Mouse (Mus musculus): ENCODE measurements around the gene Olah. TPM values are rescaled to one million over a fixed set of nuclear protein-coding genes. Genes with fewer than 3 reads are reported as not detected.

Olah gene
- polyA plus RNA-seq, 1 experiment from 2014 or later = not detected

- Histone ChIP-seq H3K4me1 (ENCODE audit: insufficient read depth) (0 out of 2 replicates have a peak, but pooled peaks cover 6% of the 10 kb centered on the region), H3K4me3 (ENCODE audit: low read depth, low read length) (no peak overlapping the region), H3K9ac (replicated peaks) (no peak overlapping the region), H3K27me3 (ENCODE audit: insufficient read depth, low read length) (peaks cover 11% of the 10 kb centered on the region), H3K4me2 (ENCODE audit: low read depth, low read length) (no peak overlapping the region), H3K36me3 (replicated peaks; ENCODE audit: insufficient read depth, low read length) (no peaks in the 10 kb centered on the region), H3K27ac (ENCODE audit: low read depth) (no peak overlapping the region), H3K9me3 (ENCODE audit: low read length) (no peaks in the 10 kb centered on the region)
- ATAC-seq = no peak
- TF ChIP-seq EP300 (IDR thresholded peaks at IDR 0.05; ENCODE audit: low read depth) (no peak), CTCF (IDR thresholded peaks at IDR 0.05; ENCODE audit: low read depth) (peak; percentile 78)
- DNase-seq = peak; percentile 77
- WGBS (ENCODE audit: insufficient replicate concordance) = 27% methylated on average over 4 of the region's 4 CpGs
These were observed 17.2 kb upstream of the Olah start for GRCm38 (mm10) chr2:3414241-3414640.

GRCm38 (mm10) chr2:3407756-3408155 lies 10.7 kb upstream of the Olah start:
- 46% methylated on average over 7 of the region's 7 CpGs for WGBS (ENCODE audit: insufficient replicate concordance)
- no peak for DNase-seq
- Histone ChIP-seq H3K27me3 (ENCODE audit: insufficient read depth, low read length) (no peaks in the 10 kb centered on the region), H3K9ac (replicated peaks) (no peak overlapping the region), H3K36me3 (replicated peaks; ENCODE audit: insufficient read depth, low read length) (no peaks in the 10 kb centered on the region), H3K27ac (ENCODE audit: low read depth) (no peak overlapping the region), H3K4me3 (ENCODE audit: low read depth, low read length) (no peak overlapping the region), H3K4me2 (ENCODE audit: low read depth, low read length) (no peak overlapping the region), H3K9me3 (ENCODE audit: low read length) (no peaks in the 10 kb centered on the region), H3K4me1 (ENCODE audit: insufficient read depth) (peaks cover 2% of the 10 kb centered on the region; the same call in 1 of the 2 replicates)
- TF ChIP-seq EP300 (IDR thresholded peaks at IDR 0.05; ENCODE audit: low read depth) (no peak), CTCF (IDR thresholded peaks at IDR 0.05; ENCODE audit: low read depth) (no peak)
- no peak for ATAC-seq

DNA sequence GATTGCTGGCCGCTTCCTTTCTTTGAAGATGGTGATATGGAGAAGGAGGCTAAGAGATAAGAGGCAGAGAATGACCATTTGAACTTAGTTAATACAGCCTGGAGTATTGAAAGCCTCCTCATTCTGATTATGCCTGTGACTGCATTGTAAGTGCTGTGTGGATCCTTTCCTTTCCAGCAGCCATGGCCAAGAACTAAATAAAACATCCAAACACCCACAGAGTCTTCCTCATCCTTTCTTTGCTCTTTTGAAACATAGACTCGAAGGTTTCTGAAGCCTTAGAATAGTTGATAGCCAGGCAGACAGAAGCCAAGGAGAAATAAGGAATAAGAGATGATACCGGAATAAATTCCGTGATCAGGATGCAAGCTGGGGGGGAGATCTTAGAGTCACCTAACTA lies 9.0 kb upstream of the Olah start:
- Histone ChIP-seq H3K4me3 (ENCODE audit: low read depth, low read length) (no peak overlapping the region), H3K9me3 (ENCODE audit: low read length) (no peaks in the 10 kb centered on the region), H3K27ac (ENCODE audit: low read depth) (no peak overlapping the region), H3K27me3 (ENCODE audit: insufficient read depth, low read length) (no peaks in the 10 kb centered on the region), H3K36me3 (replicated peaks; ENCODE audit: insufficient read depth, low read length) (no peaks in the 10 kb centered on the region), H3K4me1 (ENCODE audit: insufficient read depth) (peaks cover 2% of the 10 kb centered on the region; the same call in 1 of the 2 replicates), H3K4me2 (ENCODE audit: low read depth, low read length) (no peak overlapping the region), H3K9ac (replicated peaks) (no peak overlapping the region)
- 73% methylated on average over 4 of the region's 4 CpGs for WGBS (ENCODE audit: insufficient replicate concordance)
- DNase-seq (no peak), ATAC-seq (no peak)
- no peak for TF ChIP-seq EP300 (IDR thresholded peaks at IDR 0.05; ENCODE audit: low read depth)
- TF ChIP-seq CTCF (IDR thresholded peaks at IDR 0.05; ENCODE audit: low read depth) = no peak

DNA sequence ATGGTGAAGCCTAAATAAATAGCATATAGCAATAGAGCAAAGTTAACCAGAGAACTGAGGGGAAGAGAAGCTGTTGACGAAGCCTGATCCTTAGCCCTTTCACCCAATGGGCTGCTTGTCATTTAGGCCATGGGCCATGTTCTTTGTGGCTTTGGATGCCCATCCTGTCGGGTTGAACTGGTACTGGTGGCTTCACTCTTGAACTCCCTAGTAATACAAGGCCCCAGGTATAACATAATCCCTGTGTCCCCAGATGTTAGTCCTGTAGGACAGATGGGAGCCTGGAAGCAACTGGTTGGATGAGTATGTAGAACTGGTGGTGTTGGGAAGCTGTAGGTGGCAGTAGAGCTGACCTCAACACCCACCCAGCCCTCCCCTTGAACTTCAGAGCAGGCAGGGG lies 5.1 kb downstream of the Olah start:
- no peak overlapping the region for H3K4me3 ChIP-seq (ENCODE audit: low read depth, low read length)
- H3K4me1 ChIP-seq (ENCODE audit: insufficient read depth) = no peaks in the 10 kb centered on the region
- no peak overlapping the region for H3K27ac ChIP-seq (ENCODE audit: low read depth)
- no peak for TF ChIP-seq EP300 (IDR thresholded peaks at IDR 0.05; ENCODE audit: low read depth)
- TF ChIP-seq CTCF (IDR thresholded peaks at IDR 0.05; ENCODE audit: low read depth) = no peak
- no peaks in the 10 kb centered on the region for H3K36me3 ChIP-seq (replicated peaks; ENCODE audit: insufficient read depth, low read length)
- no peak for DNase-seq
- no peak for ATAC-seq
- H3K9ac ChIP-seq (replicated peaks) = no peak overlapping the region
- H3K4me2 ChIP-seq (ENCODE audit: low read depth, low read length) = no peak overlapping the region
- H3K27me3 ChIP-seq (ENCODE audit: insufficient read depth, low read length) = no peaks in the 10 kb centered on the region
- H3K9me3 ChIP-seq (ENCODE audit: low read length) = no peaks in the 10 kb centered on the region
- 68% methylated on average over 2 of the region's 2 CpGs for WGBS (ENCODE audit: insufficient replicate concordance)

DNA sequence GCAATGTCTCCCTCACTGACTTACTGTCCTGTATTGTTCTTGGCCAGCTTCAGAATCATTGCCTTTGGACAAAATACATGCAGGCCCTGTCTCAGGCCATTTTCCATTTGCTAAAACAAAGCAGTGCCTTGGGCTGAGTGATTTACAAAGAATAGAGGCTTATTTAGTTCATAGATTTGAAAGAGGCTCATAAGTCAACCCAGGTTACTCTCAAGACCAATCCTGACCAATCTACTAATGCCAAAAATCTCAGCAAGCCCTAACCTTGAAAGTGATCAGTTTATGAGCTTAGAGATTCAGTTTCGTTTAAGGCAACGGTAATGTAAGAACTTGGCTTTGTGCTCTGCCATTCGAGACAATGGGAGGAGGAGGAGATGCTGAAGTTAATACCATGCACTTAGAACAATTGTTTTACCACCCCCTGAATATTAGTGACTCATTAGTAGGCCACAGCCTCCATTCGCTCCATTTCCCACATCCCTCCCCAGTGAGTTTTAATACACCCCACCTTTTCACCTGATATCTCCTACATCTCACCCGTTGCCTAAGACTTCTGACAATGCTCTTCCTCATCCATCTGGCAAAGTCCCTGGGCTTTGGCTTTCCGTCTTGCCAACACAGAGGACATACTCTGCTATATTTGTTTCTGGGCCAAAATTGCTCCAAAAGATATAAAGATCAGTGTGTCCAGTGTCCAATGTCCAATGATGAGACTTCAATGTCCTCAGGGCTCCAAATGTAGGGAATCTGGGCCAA lies 9.7 kb downstream of the Olah start:
- Histone ChIP-seq H3K27ac (ENCODE audit: low read depth) (no peak overlapping the region), H3K9ac (replicated peaks) (no peak overlapping the region), H3K36me3 (replicated peaks; ENCODE audit: insufficient read depth, low read length) (no peaks in the 10 kb centered on the region), H3K4me3 (ENCODE audit: low read depth, low read length) (no peak overlapping the region), H3K4me2 (ENCODE audit: low read depth, low read length) (no peak overlapping the region), H3K27me3 (ENCODE audit: insufficient read depth, low read length) (no peaks in the 10 kb centered on the region), H3K4me1 (ENCODE audit: insufficient read depth) (no peaks in the 10 kb centered on the region), H3K9me3 (ENCODE audit: low read length) (no peaks in the 10 kb centered on the region)
- TF ChIP-seq EP300 (IDR thresholded peaks at IDR 0.05; ENCODE audit: low read depth) = no peak
- no peak for TF ChIP-seq CTCF (IDR thresholded peaks at IDR 0.05; ENCODE audit: low read depth)
- ATAC-seq = no peak
- WGBS (ENCODE audit: insufficient replicate concordance) = 74% methylated on average over 6 of the region's 6 CpGs
- DNase-seq = no peak

GRCm38 (mm10) chr2:3365127-3365526 lies 31.9 kb downstream of the Olah start:
- ATAC-seq (no peak), DNase-seq (no peak)
- Histone ChIP-seq H3K4me2 (ENCODE audit: low read depth, low read length) (no peak overlapping the region), H3K9ac (replicated peaks) (no peak overlapping the region), H3K4me1 (ENCODE audit: insufficient read depth) (no peaks in the 10 kb centered on the region), H3K36me3 (replicated peaks; ENCODE audit: insufficient read depth, low read length) (no peaks in the 10 kb centered on the region), H3K4me3 (ENCODE audit: low read depth, low read length) (no peak overlapping the region), H3K9me3 (ENCODE audit: low read length) (no peaks in the 10 kb centered on the region), H3K27ac (ENCODE audit: low read depth) (no peak overlapping the region), H3K27me3 (ENCODE audit: insufficient read depth, low read length) (0 out of 2 replicates have a peak, but pooled peaks cover 2% of the 10 kb centered on the region)
- 56% methylated on average over 4 of the region's 4 CpGs for WGBS (ENCODE audit: insufficient replicate concordance)
- TF ChIP-seq CTCF (IDR thresholded peaks at IDR 0.05; ENCODE audit: low read depth) (no peak), EP300 (IDR thresholded peaks at IDR 0.05; ENCODE audit: low read depth) (no peak)

All from liver, postnatal 0 days (tissue).